Mouse (Mus musculus): ENCODE results near the gene Ermap. TPM values are rescaled to one million over a fixed set of nuclear protein-coding genes. Genes with fewer than 3 reads are reported as not detected.

Ermap gene
- polyA plus RNA-seq (2015; fragmentation: Nextera tagmentation; extraction: Ambion mirVana) = 0.16 and 0.54 TPM in 2 replicates

DNA sequence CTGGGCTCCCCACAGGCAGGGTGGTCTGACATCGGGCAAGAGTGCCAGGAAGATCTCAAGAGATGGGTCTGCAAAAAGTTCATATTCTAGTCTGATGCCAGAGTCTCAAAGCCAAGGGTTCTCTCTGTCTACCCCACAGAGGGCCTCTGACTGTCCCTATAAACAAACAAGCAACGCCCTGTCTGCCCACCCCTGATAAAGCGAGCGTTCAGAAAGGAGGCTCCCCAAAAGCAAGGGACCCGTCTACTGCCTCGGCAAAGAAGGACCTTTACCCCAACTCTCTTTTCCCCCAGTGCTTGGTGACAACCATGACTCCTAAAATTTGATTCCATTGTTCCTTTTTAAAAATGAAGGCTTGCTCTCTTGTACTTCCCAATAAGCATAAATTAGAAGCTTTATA, at the start of gene Ermap:
TSS of gene Ermap (minus strand) at position 148 of the 400 bp plus-strand sequence.
- Histone ChIP-seq H3K27ac (ENCODE audit: low read length) (no peak within 1 kb of the TSS), H3K36me3 (ENCODE audit: control insufficient read depth, insufficient read depth) (no peaks in the 10 kb centered on the region), H3K9me3 (ENCODE audit: control insufficient read depth, low read length) (no peaks in the 10 kb centered on the region), H3K4me3 (replicated peaks; ENCODE audit: low read length) (no peak within 1 kb of the TSS), H3K27me3 (replicated peaks; ENCODE audit: control insufficient read depth, insufficient read depth, low read length) (no peaks in the 10 kb centered on the region), H3K9ac (replicated peaks; ENCODE audit: low read depth, low read length) (no peak within 1 kb of the TSS), H3K4me2 (ENCODE audit: low read length) (no peak within 1 kb of the TSS), H3K4me1 (replicated peaks; ENCODE audit: control insufficient read depth, insufficient read depth, low read length) (no peaks in the 10 kb centered on the region)
- no peak for ATAC-seq
- whole genome bisulfite sequencing = 84% methylated on average over 6 of the region's 6 CpGs

DNA sequence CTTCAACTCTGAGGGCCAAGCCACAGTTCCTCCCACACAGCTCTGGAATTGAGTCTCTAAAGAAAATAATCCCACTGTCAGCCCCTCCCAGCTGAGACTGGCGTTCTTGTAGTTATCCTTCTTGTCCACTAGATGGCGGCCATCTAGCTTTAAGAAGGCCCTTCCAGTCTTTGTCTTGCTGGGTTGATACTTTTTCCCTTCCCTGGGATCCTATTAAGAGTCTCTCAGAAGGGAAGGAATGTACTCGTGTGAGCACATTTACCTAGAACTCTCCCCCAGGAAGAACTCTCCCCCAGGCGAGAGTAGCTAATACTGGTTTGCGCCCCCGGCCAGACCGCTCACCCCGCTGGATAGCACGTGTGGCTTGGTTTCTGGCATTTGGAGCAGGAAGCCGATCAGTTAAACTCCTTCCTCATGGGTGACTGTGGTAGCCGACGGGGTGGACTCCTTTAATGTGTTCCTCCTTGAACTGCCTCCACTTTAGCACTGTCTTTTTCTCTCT, 49.4 kb upstream of the Ermap start:
- peak overlapping the region; percentile 88 for H3K27ac ChIP-seq (ENCODE audit: low read length)
- peak overlapping the region; percentile 11; the same call in 1 of the 2 replicates for H3K4me3 ChIP-seq (replicated peaks; ENCODE audit: low read length)
- 0 out of 2 replicates have a peak overlapping the region, but pooled peaks have one; percentile 25 for H3K4me2 ChIP-seq (ENCODE audit: low read length)
- no peaks in the 10 kb centered on the region for H3K27me3 ChIP-seq (replicated peaks; ENCODE audit: control insufficient read depth, insufficient read depth, low read length)
- peak; percentile 84 for ATAC-seq
- H3K4me1 ChIP-seq (replicated peaks; ENCODE audit: control insufficient read depth, insufficient read depth, low read length) = peaks cover 9% of the 10 kb centered on the region
- 37% methylated on average over 12 of the region's 12 CpGs for WGBS
- H3K36me3 ChIP-seq (ENCODE audit: control insufficient read depth, insufficient read depth) = peaks cover 6% of the 10 kb centered on the region; the same call in 1 of the 2 replicates
- H3K9ac ChIP-seq (replicated peaks; ENCODE audit: low read depth, low read length) = peak overlapping the region; percentile 56
- H3K9me3 ChIP-seq (ENCODE audit: control insufficient read depth, low read length) = no peaks in the 10 kb centered on the region

DNA sequence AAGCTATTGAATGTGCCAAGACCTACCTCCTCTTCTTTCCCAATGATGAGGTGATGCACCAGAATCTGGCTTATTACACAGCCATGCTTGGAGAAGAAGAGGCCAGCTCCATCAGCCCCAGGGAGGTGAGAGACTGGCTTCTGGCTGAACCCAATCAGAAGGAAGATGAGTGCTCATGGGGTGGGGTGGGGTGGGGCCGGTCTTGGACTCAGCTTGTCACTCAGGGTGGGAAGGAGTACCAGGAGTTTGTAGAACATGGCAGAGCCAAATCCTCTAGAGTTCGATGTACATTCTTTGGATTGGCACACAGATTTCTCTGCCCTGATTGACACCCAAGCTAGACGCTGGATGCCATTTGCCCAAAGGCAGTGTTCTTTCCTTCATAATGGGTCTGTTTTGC, 48.9 kb upstream of the Ermap start:
- Histone ChIP-seq H3K9ac (replicated peaks; ENCODE audit: low read depth, low read length) (no peak overlapping the region), H3K4me3 (replicated peaks; ENCODE audit: low read length) (no peak overlapping the region), H3K27ac (ENCODE audit: low read length) (no peak overlapping the region), H3K36me3 (ENCODE audit: control insufficient read depth, insufficient read depth) (0 out of 2 replicates have a peak, but pooled peaks cover 4% of the 10 kb centered on the region), H3K4me2 (ENCODE audit: low read length) (no peak overlapping the region), H3K9me3 (ENCODE audit: control insufficient read depth, low read length) (no peaks in the 10 kb centered on the region), H3K4me1 (replicated peaks; ENCODE audit: control insufficient read depth, insufficient read depth, low read length) (peaks cover 12% of the 10 kb centered on the region), H3K27me3 (replicated peaks; ENCODE audit: control insufficient read depth, insufficient read depth, low read length) (no peaks in the 10 kb centered on the region)
- WGBS = 72% methylated on average over 3 of the region's 3 CpGs
- no peak for ATAC-seq

DNA sequence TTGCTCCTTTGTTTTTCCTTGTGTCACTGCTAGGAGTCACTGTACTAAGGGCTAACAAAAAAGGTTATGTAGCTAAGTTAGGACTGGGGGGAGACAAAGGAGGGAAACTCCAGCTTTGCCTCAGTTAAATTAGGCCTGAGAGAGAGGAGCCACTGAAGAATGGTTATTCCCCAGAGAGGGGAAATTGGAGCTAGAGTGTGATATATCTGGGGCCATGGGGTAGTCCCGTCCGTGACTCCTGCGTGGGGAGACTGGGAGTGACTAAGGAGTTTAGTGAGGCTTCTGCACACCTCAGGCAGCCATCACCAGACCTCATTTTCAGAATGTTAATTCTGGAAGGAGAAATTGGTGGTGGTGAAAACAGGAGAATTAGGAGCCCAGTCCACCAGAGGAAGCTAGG, 44.5 kb upstream of the Ermap start:
- H3K9ac ChIP-seq (replicated peaks; ENCODE audit: low read depth, low read length) = no peak overlapping the region
- H3K9me3 ChIP-seq (ENCODE audit: control insufficient read depth, low read length) = no peaks in the 10 kb centered on the region
- H3K27me3 ChIP-seq (replicated peaks; ENCODE audit: control insufficient read depth, insufficient read depth, low read length) = no peaks in the 10 kb centered on the region
- H3K27ac ChIP-seq (ENCODE audit: low read length) = no peak overlapping the region
- peak overlapping the region; percentile 91 for H3K4me2 ChIP-seq (ENCODE audit: low read length)
- H3K36me3 ChIP-seq (ENCODE audit: control insufficient read depth, insufficient read depth) = 0 out of 2 replicates have a peak, but pooled peaks cover 2% of the 10 kb centered on the region
- WGBS = 92% methylated on average over 3 of the region's 3 CpGs
- peaks cover 17% of the 10 kb centered on the region for H3K4me1 ChIP-seq (replicated peaks; ENCODE audit: control insufficient read depth, insufficient read depth, low read length)
- no peak for ATAC-seq
- peak overlapping the region; percentile 86; the same call in 1 of the 2 replicates for H3K4me3 ChIP-seq (replicated peaks; ENCODE audit: low read length)

DNA sequence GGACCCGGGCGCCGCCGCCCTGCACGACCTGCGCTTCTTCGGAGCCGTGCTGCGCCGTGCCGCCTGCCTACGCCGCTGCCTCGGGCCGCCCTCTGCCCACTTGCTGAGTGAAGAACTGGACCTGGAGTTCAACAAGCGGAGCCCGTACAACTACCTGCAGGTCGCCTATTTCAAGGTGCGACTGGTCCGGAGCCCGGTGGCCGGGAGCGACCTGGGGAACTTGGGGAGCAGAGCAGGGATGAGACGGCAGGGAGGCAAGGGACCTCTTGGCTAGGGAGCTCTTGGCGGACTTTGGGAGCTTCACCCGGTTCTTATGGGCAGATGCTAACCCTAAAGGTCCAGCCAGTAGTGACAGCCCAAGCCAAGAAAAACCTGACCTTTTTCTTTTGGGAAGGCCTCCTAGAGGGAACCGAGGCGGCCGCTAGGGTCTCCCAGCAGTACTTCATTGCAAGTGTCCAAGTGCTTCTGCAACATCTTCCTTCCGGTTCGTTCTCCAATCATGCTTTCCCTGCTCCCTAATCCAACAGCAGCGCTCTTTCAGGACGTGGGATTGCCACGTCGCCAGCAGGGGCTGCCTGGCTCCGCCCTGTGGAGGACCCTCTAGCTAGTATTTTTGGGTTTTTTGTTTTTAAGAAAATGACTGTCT, 43.6 kb upstream of the Ermap start:
- Histone ChIP-seq H3K4me1 (replicated peaks; ENCODE audit: control insufficient read depth, insufficient read depth, low read length) (peaks cover 16% of the 10 kb centered on the region), H3K36me3 (ENCODE audit: control insufficient read depth, insufficient read depth) (0 out of 2 replicates have a peak, but pooled peaks cover 2% of the 10 kb centered on the region), H3K4me3 (replicated peaks; ENCODE audit: low read length) (peak overlapping the region; percentile 86), H3K27me3 (replicated peaks; ENCODE audit: control insufficient read depth, insufficient read depth, low read length) (no peaks in the 10 kb centered on the region), H3K9me3 (ENCODE audit: control insufficient read depth, low read length) (no peaks in the 10 kb centered on the region), H3K4me2 (ENCODE audit: low read length) (peak overlapping the region; percentile 91), H3K9ac (replicated peaks; ENCODE audit: low read depth, low read length) (peak overlapping the region; percentile 79), H3K27ac (ENCODE audit: low read length) (peak overlapping the region; percentile 60)
- ATAC-seq = peak; percentile 45
- under 1% methylated on average over 35 of the region's 36 CpGs for WGBS

DNA sequence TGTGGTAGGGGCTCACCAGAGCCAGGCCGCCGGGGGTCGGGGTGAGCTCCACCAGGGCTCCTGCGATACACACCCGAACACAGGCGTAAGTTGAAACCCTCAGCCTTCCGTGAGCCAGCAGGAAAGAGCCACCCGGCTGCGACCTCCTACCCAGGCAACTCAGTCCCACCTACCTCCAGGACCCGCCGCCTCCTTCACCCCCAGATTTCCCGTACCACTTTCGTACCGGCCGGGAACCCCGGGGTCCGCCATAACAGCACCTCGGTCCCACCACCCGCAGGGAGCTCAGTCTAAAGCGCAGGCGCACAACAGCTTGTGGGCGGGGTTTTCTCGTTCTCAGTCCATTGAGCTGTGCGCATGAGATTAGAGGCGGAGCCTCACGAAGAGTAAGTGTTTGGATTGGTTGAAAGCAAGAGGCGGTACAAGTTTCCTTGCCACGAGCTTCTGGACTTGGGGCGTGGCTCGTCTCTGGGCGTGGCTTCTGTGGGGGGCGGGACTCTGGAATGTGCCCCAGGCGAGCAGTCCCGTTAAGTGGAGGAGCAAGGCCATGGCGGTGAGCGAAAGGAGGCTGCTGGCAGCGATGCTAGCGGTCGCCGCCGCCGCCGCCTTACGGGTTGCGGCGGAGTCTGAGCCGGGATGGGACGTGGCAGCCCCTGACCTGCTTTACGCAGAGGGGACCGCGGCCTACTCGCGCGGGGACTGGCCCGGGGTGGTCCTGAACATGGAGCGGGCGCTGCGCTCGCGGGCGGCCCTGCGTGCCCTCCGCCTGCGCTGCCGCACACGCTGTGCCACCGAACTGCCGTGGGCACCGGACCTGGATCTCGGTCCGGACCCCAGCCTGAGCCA, 42.8 kb upstream of the Ermap start, which contains the start of the genes AU022252 and P3h1:
TSS of gene AU022252 (minus strand) at position 303 of the 846 bp plus-strand sequence.
TSS of gene P3h1 (plus strand) at position 506 of the 846 bp plus-strand sequence.
- Histone ChIP-seq H3K9me3 (ENCODE audit: control insufficient read depth, low read length) (no peaks in the 10 kb centered on the region), H3K4me2 (ENCODE audit: low read length) (peak within 1 kb of the TSS; percentile 91), H3K36me3 (ENCODE audit: control insufficient read depth, insufficient read depth) (peaks cover 2% of the 10 kb centered on the region; the same call in 1 of the 2 replicates), H3K4me3 (replicated peaks; ENCODE audit: low read length) (peak within 1 kb of the TSS; percentile 86), H3K27ac (ENCODE audit: low read length) (peak within 1 kb of the TSS; percentile 60), H3K9ac (replicated peaks; ENCODE audit: low read depth, low read length) (peak within 1 kb of the TSS; percentile 79), H3K27me3 (replicated peaks; ENCODE audit: control insufficient read depth, insufficient read depth, low read length) (no peaks in the 10 kb centered on the region), H3K4me1 (replicated peaks; ENCODE audit: control insufficient read depth, insufficient read depth, low read length) (peaks cover 16% of the 10 kb centered on the region)
- peak; percentile 96 for ATAC-seq
- WGBS = under 1% methylated on average over 71 of the region's 71 CpGs

DNA sequence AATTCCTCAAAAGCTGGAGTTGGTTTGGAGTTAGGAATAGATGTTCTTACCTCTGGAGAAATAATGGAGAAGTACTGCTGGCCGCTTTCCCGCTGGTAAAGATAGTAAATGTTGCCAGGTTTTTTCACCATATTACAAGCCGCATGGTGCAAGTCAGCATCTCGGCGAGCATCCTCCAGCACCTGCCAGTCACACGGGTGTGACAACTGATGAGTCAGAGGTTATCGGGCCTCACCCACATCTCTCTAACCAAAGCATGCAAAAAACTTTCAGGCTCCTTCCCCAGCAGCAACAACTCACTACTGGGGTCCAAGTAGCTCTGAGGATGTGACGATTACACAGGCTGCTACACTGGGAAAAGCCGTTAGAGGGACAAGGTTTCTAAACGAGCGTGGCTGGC, 36.9 kb upstream of the Ermap start:
- no peak overlapping the region for H3K4me3 ChIP-seq (replicated peaks; ENCODE audit: low read length)
- H3K27ac ChIP-seq (ENCODE audit: low read length) = no peak overlapping the region
- ATAC-seq = no peak
- peaks cover 5% of the 10 kb centered on the region for H3K4me1 ChIP-seq (replicated peaks; ENCODE audit: control insufficient read depth, insufficient read depth, low read length)
- H3K36me3 ChIP-seq (ENCODE audit: control insufficient read depth, insufficient read depth) = peaks cover 25% of the 10 kb centered on the region
- H3K27me3 ChIP-seq (replicated peaks; ENCODE audit: control insufficient read depth, insufficient read depth, low read length) = no peaks in the 10 kb centered on the region
- WGBS = 92% methylated on average over 11 of the region's 11 CpGs
- H3K9me3 ChIP-seq (ENCODE audit: control insufficient read depth, low read length) = no peaks in the 10 kb centered on the region
- H3K4me2 ChIP-seq (ENCODE audit: low read length) = no peak overlapping the region
- H3K9ac ChIP-seq (replicated peaks; ENCODE audit: low read depth, low read length) = no peak overlapping the region

DNA sequence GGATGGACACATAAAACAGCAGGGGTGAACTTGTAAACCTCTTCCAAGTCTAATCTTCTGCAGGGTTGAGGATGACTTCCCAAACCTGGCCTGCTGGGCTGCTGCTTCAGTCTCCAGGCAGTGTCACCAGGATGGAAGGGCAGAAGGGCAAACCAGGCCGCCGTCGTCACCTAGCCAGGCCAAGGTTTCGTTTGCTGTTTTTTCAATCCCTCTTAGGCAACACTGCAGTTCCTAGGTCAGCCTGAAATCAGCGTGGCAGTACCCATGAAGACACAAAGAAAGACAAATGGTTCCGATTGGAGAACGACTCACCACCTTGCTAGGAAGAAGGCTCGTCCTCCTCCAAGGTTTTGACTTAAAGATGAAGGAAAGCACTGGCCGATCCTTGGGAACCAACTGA, 35.9 kb upstream of the Ermap start:
- H3K4me2 ChIP-seq (ENCODE audit: low read length) = no peak overlapping the region
- peaks cover 25% of the 10 kb centered on the region for H3K36me3 ChIP-seq (ENCODE audit: control insufficient read depth, insufficient read depth)
- H3K9ac ChIP-seq (replicated peaks; ENCODE audit: low read depth, low read length) = no peak overlapping the region
- H3K4me1 ChIP-seq (replicated peaks; ENCODE audit: control insufficient read depth, insufficient read depth, low read length) = no peaks in the 10 kb centered on the region
- WGBS = 94% methylated on average over 9 of the region's 9 CpGs
- no peak for ATAC-seq
- H3K27me3 ChIP-seq (replicated peaks; ENCODE audit: control insufficient read depth, insufficient read depth, low read length) = no peaks in the 10 kb centered on the region
- H3K27ac ChIP-seq (ENCODE audit: low read length) = no peak overlapping the region
- no peaks in the 10 kb centered on the region for H3K9me3 ChIP-seq (ENCODE audit: control insufficient read depth, low read length)
- no peak overlapping the region for H3K4me3 ChIP-seq (replicated peaks; ENCODE audit: low read length)

DNA sequence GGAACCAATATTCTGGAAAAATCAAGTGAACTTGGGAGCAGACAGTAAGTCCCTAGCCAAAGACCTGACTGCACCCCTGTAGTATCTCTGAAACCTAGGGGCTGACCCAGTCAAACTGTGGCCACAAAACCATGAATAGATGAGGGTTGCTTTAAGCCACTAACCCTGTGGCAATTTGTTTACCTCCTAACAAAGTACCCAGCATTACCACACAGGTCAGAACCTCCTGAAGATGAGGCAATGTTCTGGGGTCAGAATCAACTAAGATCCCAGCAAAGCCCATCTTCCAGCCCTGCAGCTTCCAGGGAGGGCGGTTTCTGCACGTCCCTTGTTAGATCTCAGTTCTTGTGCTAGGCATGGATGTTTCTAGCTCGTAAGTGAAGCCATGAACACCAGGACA, 34.7 kb upstream of the Ermap start:
- Histone ChIP-seq H3K27ac (ENCODE audit: low read length) (no peak overlapping the region), H3K9ac (replicated peaks; ENCODE audit: low read depth, low read length) (no peak overlapping the region), H3K36me3 (ENCODE audit: control insufficient read depth, insufficient read depth) (peaks cover 25% of the 10 kb centered on the region), H3K4me3 (replicated peaks; ENCODE audit: low read length) (no peak overlapping the region), H3K4me2 (ENCODE audit: low read length) (no peak overlapping the region), H3K27me3 (replicated peaks; ENCODE audit: control insufficient read depth, insufficient read depth, low read length) (no peaks in the 10 kb centered on the region), H3K4me1 (replicated peaks; ENCODE audit: control insufficient read depth, insufficient read depth, low read length) (no peaks in the 10 kb centered on the region), H3K9me3 (ENCODE audit: control insufficient read depth, low read length) (no peaks in the 10 kb centered on the region)
- ATAC-seq = no peak
- WGBS = 88% methylated on average over 3 of the region's 3 CpGs

Measured in forebrain, embryonic 16.5 days (tissue).